ENCODE assay signal across 7 mouse cellular contexts in genomic region chr5:148551764-148552136, GRCm38 (mm10). TPM values are rescaled to one million over a fixed set of nuclear protein-coding genes. Genes with fewer than 3 reads are reported as not detected.
DNase-seq lines count a peak whose midpoint lies in the region; ATAC-seq and TF ChIP-seq lines count a peak whose summit lies in the region.

No protein-coding gene starts in this region.

- no peak for TF ChIP-seq CTCF in spleen, adult 2 months (IDR thresholded peaks at IDR 0.05; ENCODE audit: extremely low read depth, insufficient read depth, insufficient read length, insufficient replicate concordance)

- no peak for ATAC-seq in heart, embryonic 16.5 days (replicated peaks; ENCODE audit: extremely low read depth, insufficient read depth, low FRiP score)
- no peak for ATAC-seq in midbrain, embryonic 15.5 days (replicated peaks)

- peak overlapping the region; percentile 94 for H3K9ac ChIP-seq in heart, embryonic 16.5 days (ENCODE audit: low read length)
- peak overlapping the region; percentile 70 for H3K9ac ChIP-seq in midbrain, embryonic 15.5 days

- no peaks in the 10 kb centered on the region for H3K27me3 ChIP-seq in spleen, adult 2 months (ENCODE audit: control insufficient read depth, insufficient read depth, low read length)
- no peaks in the 10 kb centered on the region for H3K27me3 ChIP-seq in heart, embryonic 16.5 days (ENCODE audit: control insufficient read depth, insufficient read depth, low read length)
- peaks cover 20% of the 10 kb centered on the region for H3K27me3 ChIP-seq in limb, embryonic 10.5 days (ENCODE audit: low read depth, poor library complexity, severe bottlenecking)
- no peaks in the 10 kb centered on the region for H3K27me3 ChIP-seq in midbrain, embryonic 15.5 days (replicated peaks)

- under 1% methylated on average over 17 of the region's 17 CpGs for WGBS in spleen, adult 2 months
- WGBS in heart, embryonic 16.5 days = under 1% methylated on average over 17 of the region's 17 CpGs
- WGBS in limb, embryonic 10.5 days = under 1% methylated on average over 17 of the region's 17 CpGs
- under 1% methylated on average over 17 of the region's 17 CpGs for WGBS in midbrain, embryonic 15.5 days

- H3K36me3 ChIP-seq in spleen, adult 2 months (ENCODE audit: control insufficient read depth, insufficient read depth, low read length) = no peaks in the 10 kb centered on the region
- H3K36me3 ChIP-seq in heart, embryonic 16.5 days (ENCODE audit: control insufficient read depth, insufficient read depth) = no peaks in the 10 kb centered on the region
- no peaks in the 10 kb centered on the region for H3K36me3 ChIP-seq in limb, embryonic 10.5 days
- no peaks in the 10 kb centered on the region for H3K36me3 ChIP-seq in midbrain, embryonic 15.5 days (replicated peaks)

- peaks cover 17% of the 10 kb centered on the region; the same call in 1 of the 2 replicates for H3K4me1 ChIP-seq in spleen, adult 2 months (ENCODE audit: control insufficient read depth, insufficient read depth, insufficient read length)
- H3K4me1 ChIP-seq in heart, embryonic 16.5 days (ENCODE audit: control insufficient read depth, insufficient read depth, low read length) = peaks cover 46% of the 10 kb centered on the region
- H3K4me1 ChIP-seq in limb, embryonic 10.5 days = peaks cover 52% of the 10 kb centered on the region
- peaks cover 50% of the 10 kb centered on the region for H3K4me1 ChIP-seq in midbrain, embryonic 15.5 days

- peak overlapping the region; percentile 93 for H3K4me2 ChIP-seq in heart, embryonic 16.5 days (ENCODE audit: low read depth, low read length)
- H3K4me2 ChIP-seq in midbrain, embryonic 15.5 days = peak overlapping the region; percentile 76

- H3K4me3 ChIP-seq in spleen, adult 2 months (ENCODE audit: extremely low read depth, insufficient read depth, insufficient read length) = peak overlapping the region; percentile 75
- peak overlapping the region; percentile 68 for H3K4me3 ChIP-seq in heart, embryonic 16.5 days (ENCODE audit: low read length)
- H3K4me3 ChIP-seq in limb, embryonic 10.5 days = peak overlapping the region; percentile 75
- peak overlapping the region; percentile 84 for H3K4me3 ChIP-seq in midbrain, embryonic 15.5 days

- no peaks in the 10 kb centered on the region for H3K9me3 ChIP-seq in heart, embryonic 16.5 days (replicated peaks; ENCODE audit: control insufficient read depth, low read length)
- H3K9me3 ChIP-seq in limb, embryonic 10.5 days (replicated peaks) = no peaks in the 10 kb centered on the region
- no peaks in the 10 kb centered on the region for H3K9me3 ChIP-seq in midbrain, embryonic 15.5 days

- peak in 1 of 2 experiments; percentile 16 for DNase-seq in spleen, adult 2 months (ENCODE audit: low read depth in 1 of 2, low spot score in 2 of 2)
- no peak for DNase-seq in spleen, adult 12 weeks (ENCODE audit: low spot score)
- peak; percentile 62 for DNase-seq in cerebellum, adult 9-10 months
- peak; percentile 58 for DNase-seq in limb, embryonic 10.5 days (ENCODE audit: low spot score)
- no peak for DNase-seq in frontal cortex, adult 2 months (ENCODE audit: extremely low spot score in 1 of 2, low spot score in 1 of 2)

- no peak for TF ChIP-seq POLR2A in spleen, adult 2 months (IDR thresholded peaks at IDR 0.05; ENCODE audit: low read depth, low read length)

- peak overlapping the region; percentile 96 for H3K27ac ChIP-seq in spleen, adult 2 months (ENCODE audit: insufficient read depth, low read length)
- peak overlapping the region; percentile 98 for H3K27ac ChIP-seq in heart, embryonic 16.5 days (ENCODE audit: low read length)
- peak overlapping the region; percentile 95 for H3K27ac ChIP-seq in limb, embryonic 10.5 days
- peak overlapping the region; percentile 98 for H3K27ac ChIP-seq in midbrain, embryonic 15.5 days

RNA-seq across cellular contexts. Expression of gene Ubl3, which starts 0.8 kb away (rescaled TPM):
- 47.2 and 57.5 TPM in 2 replicates for polyA plus RNA-seq in spleen, adult 2 months (2012; rRNA removed)
- 60.2 and 70.9 TPM in 2 replicates for polyA plus RNA-seq in heart, embryonic 16.5 days (2015; fragmentation: Nextera tagmentation; extraction: Ambion mirVana)
- polyA plus RNA-seq in limb, embryonic 10.5 days (2016; fragmentation: Nextera tagmentation; extraction: Ambion mirVana) = 39.8 and 41.4 TPM in 2 replicates
- 78.7 and 84.4 TPM in 2 replicates for polyA plus RNA-seq in midbrain, embryonic 15.5 days (2015; fragmentation: Nextera tagmentation; extraction: Ambion mirVana)
- 139 and 162 TPM in 2 replicates for polyA plus RNA-seq in frontal cortex, adult 2 months (2012; rRNA removed)

Comparison
In these comparisons a context has a peak if more than half of its experiments do, and no peak if none do; other contexts are left out.
1. DNase-seq: peak in cerebellum, adult 9-10 months (single experiment) and limb, embryonic 10.5 days (single experiment); none in spleen, adult 12 weeks (single experiment) and frontal cortex, adult 2 months (0 of 2).
2. Peak in every context shown above with its lines, with median percentiles within 50 percentile points of each other: H3K27ac ChIP-seq and H3K4me3 ChIP-seq.